Mouse (Mus musculus) mouse embryonic stem cell (cell line): ENCODE results near the gene Znrf4.

Source experiments
- in situ Hi-C, 2 experiments: fragments of 300-500 bp; cut with MboI; formaldehyde crosslinking; loops; 1 replicate in 1 of 2; 3 replicates in 1 of 2; pipeline ENCODE4 v1.14.3; 2019 to 2020; ENCODE audit warnings: low sequenced_read_pairs in 2 of 2, low pct_unique_long_range_greater_than_20kb in 1 of 2, mixed read lengths in 1 of 2; ENCODE audit not compliant: unreplicated experiment in 1 of 2

Znrf4 gene

DNA sequence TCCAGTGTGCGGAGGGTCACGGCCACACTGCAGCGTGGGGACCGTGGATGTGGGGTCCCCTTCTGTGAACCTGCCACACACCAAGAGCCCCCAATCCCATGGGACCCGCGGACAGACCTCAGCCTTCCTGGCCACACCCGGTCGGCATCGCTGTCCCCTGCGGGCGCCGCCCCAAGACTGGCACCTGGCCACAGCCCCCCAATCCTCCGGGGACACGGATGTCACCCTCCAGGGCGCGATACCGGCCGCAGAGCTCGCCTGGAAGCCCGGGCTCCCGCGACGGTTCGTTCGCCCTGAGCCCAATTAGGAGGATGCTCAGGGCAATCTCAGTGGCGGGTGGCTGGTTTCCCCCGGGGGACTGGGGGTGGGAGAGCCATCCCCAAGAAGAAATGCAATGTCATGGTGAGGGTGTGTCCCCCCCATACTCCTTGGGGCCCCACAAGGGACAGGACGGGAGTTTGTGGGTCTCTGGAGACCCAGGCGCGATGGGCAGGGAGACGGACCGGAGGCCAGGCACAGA lies 37.9 kb downstream of the Znrf4 start:
- in situ Hi-C loops, result no loop called here

DNA sequence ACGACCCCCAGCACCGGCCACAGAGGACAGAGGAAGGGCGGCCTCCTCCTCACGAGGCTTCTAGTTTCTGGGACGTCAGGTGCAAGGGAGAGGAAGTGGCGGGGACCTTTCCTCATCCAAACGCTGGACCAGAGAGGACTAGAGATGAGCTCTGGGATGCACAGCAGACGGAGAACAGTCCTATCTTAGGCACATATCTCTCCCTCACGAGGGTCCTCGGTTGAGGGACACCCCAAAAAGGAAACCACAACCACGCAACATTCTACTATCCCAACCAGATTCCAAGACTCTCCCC lies 38.7 kb downstream of the Znrf4 start:
- in situ Hi-C loops, result no loop called here

DNA sequence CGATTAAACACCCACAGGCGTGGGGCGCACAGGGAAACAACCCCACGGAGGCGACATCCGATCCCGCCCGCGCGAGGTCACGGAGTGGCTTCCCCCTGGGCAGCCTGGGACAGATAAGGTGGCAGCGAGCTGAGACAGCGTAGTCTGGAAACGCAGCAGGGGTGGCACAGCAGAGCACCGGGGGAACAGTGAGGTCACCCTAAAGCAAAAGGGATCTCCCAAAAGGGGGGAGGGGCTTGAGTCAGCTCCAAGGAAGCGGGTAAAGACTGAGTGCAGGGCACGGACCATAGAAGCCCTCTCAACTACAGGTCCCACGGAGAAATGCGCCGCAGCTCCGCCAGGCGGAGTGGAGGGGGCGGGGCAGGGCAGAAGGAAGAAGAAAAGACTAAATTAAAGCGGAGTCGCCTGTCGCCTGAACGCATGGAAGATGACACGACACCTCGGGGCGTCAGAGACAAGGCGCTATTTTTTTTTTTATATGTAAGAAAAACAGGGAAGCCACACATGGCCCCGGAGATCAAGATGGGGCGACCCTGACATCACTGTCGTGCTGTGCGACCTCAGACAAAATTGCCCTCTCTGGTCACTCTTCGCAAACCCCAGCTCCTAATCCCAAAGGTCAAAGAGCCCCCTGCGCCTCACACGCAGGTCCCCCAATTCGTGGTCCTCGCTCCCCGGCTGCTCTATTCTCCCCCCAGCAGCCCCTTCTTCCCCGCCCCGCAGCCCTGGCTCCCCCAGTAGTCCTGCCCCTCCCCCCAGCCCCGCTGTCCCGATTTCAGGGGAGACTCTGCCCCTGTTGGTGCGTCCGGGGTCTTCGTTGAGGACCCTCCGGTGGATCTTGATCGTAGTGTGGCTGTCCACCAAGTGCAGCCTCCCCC lies 39.3 kb downstream of the Znrf4 start:
- in situ Hi-C loops, result no loop called here

DNA sequence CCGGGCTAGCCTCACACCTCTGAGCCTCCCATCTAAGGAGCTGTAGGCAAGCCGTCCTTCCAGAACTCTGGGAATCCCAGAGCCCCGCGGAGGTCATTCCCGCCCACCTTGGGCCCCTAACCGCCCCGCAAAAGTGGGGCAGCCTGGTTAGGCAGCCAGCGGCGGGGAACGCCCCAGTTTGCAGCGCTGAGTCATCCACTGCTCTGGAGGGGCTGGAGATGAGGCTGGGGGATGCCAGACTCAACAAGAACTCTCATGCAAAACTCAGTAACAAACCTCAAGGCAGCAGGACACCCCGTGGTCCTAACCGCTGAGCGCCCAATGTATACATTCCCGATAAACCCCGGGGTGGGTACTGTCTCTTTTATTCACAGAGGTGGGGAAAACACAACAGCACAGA lies 40.1 kb downstream of the Znrf4 start:
- in situ Hi-C loops, result no loop called here

DNA sequence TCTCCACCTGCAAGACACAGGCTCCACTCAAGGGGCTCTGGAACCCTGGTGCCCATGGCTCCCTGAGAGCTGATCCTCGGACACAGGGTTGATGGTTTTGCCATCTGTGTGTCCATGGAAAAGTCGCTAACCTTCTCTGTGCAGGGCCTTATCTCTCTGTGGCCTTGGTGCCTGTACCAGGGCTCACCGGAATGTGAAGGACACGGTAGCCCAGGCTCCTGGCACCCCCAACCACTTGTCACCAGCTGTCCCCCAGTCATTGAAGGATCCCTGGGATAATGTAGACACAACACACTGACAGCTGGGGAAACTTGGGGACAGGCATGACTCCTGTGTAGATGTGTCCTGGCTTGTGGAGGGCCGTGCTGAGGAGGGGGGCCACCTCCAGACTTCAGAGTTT lies 41.1 kb downstream of the Znrf4 start:
- in situ Hi-C loops, result no loop called here

- in situ Hi-C loops, result no loop called here
Measured at GRCm38 (mm10) chr17:56470571-56470970, 41.7 kb downstream of the Znrf4 start.

DNA sequence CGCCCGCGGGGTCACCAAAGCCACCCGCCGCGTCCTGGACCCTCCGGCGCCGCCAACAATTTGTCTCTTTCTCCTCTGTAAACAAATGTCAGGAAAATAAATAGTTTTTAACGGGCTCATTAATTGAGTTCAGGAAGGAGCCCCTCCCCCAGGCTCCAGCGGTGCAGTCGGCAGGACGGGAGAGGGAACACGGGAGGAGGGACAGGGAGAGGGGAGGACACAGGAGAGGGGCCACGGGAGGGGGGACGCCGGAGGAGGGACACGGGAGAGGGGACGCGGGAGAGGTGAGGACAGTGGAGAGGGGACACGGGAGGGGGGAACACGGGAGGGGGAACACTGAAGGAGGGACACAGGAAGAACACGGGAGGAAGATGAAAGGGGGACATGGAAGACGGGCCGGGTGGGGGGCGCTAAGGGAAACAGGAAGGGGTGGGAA lies 42.2 kb downstream of the Znrf4 start:
- in situ Hi-C loops, result no loop called here

GRCm38 (mm10) chr17:56469275-56469674 lies 43.0 kb downstream of the Znrf4 start:
- in situ Hi-C loops, result no loop called here

DNA sequence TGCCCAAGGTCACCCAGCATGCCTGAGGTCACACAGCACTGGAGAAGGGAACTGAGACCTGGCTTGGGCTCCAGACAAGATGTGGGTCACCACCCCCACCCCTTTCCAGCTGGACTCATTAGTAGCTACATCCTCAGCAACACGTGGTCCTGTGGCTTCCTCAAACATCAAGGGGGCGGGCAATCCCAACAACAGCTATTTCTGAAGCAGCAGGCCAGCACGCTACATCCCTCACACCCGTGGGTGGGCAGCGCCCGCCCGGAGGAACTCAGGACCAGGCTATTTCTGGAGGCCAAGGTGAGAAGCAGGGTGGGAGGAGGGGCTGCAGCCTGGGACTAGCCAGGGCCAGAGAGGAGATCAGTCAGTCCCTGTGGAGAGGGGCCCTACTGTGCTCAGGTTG lies 43.4 kb downstream of the Znrf4 start:
- in situ Hi-C loops, result no loop called here

DNA sequence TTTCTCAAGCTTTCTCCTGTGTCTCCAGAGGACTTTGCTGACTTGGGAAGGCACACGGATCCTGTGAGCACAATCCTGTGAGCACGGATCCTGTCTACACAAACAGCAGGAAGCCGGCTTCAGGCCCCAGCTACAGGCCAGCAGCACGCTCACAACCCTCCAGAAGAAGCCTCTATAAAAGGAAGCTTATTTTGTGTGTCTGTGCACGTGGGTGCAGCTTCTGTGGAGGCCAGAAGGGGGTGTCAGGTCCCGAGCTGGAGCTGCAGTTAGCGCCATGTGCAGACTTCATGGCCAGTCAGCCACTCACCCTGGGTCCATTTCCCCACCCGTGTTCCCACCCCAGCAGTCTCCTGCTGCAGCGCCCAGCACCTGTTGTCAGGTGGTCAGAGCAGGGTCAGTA lies 43.9 kb downstream of the Znrf4 start:
- in situ Hi-C loops, result no loop called here

- in situ Hi-C loops, result no loop called here
Measured at GRCm38 (mm10) chr17:56467456-56467884, 44.8 kb downstream of the Znrf4 start.

GRCm38 (mm10) chr17:56466747-56467146 lies 45.5 kb downstream of the Znrf4 start:
- in situ Hi-C loops, result no loop called here

DNA sequence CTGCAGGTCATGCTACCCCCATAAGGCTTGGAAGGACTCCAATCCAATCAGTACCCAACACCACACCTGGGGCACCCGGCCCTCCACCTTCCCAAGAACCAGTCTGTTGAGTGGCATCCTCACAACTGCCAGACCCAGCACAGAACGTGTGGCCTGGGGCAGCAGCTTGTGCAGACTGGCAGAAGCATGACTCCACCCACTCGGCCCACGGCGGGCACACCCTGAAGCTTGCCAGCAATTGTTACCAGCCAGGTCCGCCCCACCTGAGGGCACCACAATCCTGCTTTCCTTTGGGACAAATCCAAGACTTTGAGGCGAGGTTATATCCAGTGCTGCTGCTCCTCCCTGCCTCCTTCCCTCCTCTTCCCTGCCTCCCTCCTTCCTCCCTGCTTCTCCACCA lies 47.4 kb downstream of the Znrf4 start:
- in situ Hi-C loops, result no loop called here

DNA sequence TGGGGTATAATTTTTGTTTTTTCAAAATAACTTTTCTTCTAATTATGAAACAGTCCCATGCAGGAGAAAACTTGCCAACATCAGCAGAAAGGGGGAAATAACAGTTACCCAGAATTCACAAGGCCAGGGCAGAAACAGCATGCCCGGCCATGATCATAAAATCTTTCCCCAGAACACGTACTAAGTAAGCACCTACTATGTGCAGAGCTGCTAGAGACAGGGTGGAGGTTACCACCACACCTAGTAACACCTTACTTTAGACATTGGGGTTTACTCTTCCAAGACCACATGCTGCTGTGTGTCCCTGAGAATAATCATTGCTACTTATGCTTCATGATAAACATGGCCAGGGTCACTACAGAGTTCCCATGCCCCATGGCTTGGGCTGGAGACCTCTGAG lies 47.9 kb downstream of the Znrf4 start:
- in situ Hi-C loops, result no loop called here

DNA sequence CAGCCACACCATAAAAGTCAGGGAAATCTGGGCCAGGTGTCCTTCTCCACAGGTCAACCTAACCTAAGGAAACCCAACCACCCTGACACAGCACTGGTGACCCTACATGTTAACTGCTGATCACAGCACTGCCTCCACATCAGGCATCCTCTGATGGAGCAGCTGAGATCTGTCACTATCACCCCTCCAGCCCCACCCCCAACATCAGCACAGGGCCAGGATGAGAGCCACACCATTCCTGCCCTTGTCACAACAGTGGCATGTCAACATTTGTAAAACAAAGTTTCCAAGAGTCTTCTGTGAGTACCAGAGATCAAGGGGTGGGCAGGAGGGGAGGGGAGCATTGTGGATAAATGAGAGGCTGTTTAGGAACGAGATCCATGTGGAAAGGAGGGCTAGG lies 48.7 kb downstream of the Znrf4 start:
- in situ Hi-C loops, result no loop called here

DNA sequence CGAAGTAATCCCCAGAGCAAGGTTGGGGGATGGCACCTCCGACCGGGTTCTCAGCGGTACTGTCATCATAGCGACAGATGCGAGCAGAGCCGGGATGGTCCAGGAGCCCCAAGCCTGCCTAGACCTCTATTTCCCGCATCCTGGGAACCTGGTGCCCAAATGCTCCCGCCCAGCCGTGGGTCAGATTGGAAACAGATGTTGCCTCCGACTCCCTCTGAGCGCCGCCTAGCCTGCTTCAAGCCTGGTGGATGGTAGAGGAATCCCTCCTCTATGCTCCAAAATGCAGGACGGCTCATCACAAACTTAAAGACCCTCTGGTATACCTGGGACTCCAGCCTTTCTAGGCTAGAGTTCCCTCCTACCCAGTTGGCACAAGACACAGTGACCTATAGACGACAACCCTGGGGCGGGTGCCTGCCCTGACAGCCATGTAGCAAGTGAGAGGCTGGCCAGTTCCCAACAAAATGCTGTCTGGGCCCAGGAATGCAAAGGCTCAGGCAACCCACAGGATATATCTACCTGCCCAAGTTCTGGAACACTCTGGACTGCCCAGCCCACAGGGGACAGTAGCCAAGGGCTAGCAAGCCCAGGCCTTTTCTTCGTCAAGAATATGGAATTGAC lies 49.3 kb downstream of the Znrf4 start:
- in situ Hi-C loops, result no loop called here

GRCm38 (mm10) chr17:56461771-56462743 lies 50.2 kb downstream of the Znrf4 start:
- in situ Hi-C loops, result no loop called here
